Mouse (Mus musculus) thymus, postnatal 36 days (tissue): ENCODE results near the gene Qk.

Experiments used
- DNase-seq, 2 experiments: peaks; one replicate each; pipeline ENCODE4 v3.0.0; 2022; ENCODE audit warnings: mixed read lengths in 2 of 2

Qk gene

DNA sequence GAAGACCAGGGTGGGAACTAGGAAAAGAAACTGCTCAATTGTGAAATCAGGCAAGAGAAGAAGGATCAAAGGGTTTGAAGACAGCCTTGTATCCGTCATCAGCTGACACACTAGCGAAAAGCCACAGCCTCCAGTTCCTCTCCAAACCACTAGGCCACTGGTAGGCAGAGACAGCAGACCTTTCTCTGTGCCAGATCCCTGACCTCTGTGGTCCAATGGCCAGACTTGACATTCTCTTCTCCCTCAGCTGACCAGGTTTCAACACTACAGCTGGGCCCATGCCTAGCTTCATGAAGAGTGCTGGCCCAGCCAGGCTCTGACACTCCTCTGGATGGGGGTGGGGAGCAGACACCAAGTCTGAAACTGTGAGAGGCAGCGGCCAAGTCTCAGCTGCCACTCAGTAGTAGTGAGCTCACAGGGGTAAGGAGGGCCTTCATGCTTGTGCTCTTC, 7.0 kb upstream of the Qk start:
- peak; percentile 16 to 31 for DNase-seq

DNA sequence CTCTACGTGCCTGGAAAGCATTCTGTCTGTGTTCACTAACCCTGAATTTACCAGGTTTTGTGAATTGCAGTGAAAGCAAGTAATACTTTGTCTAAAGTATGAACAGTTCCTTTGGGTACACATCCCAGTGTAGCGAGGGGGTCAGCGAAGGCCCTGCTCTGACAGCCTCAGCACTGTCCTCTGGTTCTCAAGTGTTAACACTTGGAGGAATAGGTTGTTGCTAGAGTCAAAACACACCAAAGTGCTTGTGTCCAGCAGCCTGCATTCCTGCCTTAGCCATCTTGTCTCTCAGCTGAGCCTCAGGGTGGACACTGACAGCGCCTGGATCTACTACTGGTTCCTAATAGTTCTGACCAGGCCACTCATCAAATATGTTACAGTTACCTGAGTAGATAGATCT, 6.3 kb upstream of the Qk start:
- no peak for DNase-seq

DNA sequence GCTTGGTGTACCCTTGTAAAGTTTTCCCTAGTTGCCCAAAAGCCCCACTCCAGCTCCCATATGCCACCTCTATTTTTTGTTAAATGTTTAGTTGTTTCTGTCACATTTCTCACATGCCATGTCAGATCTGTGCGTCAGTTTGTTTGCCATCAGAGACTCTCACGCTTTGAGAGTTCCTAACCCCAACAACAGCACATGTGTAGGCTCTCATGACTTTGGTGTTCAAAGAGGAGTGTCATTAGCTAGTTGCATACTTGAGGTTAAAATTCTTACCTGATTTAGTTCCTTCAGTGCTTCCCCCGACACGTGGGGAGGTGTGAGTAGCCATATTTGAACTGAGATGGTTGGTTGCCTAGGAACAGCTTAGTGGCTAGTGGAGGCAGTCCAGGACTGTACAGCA, 2.1 kb upstream of the Qk start:
- DNase-seq, result no peak

DNA sequence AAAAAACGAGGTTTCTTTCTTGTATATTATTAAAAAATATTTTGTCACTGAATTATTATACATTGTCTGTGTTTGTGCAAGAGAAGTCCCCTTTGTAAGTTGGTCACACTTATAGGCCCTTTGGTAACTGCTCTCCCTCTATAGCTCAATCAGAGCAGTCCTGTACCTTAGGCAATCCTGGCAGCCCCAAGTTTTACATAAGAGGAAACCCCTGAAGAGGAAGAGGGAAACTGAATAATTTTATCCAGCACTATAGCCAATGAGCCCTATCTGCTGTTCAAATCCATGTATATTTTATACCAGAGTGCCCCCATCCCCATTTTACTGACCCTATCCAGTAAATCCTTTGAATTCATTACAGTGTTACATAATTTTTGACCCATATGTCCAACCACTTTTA, 1.4 kb upstream of the Qk start:
- no peak for DNase-seq

DNA sequence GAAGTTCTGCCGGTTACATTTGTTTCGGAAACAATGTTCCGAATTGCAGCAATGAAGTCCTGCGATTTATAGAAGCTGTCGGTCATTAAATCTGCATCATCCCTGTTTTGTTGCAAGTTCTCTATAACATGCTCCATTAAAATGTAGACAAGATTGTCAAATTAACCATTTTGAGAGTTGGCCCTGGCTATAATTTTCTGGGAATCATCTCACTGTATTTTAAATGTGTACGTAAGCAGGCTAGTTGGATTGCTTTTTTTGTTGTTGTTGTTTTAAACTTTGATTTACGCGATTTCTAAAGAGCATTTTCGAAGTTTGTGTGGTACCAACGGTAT, 769 bp upstream of the Qk start:
- no peak for DNase-seq

DNA sequence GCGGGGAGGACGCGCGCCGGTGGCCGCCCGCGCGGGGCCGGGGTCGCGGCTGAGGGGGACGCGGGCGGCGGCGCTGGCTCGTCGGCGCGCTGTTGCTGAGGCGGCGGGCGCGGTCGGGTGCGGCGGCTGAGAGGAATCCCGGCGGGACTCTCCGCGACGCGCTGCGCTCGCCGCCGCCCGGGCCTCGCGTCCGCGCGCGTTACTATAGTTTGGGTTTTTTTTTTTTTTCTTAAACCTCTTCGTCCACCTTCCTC, 296 bp downstream of the Qk start:
- DNase-seq, result no peak

GRCm38 (mm10) chr17:10318561-10319430, 858 bp downstream of the Qk start:
- DNase-seq, result peak; percentile 69 to 84

DNA sequence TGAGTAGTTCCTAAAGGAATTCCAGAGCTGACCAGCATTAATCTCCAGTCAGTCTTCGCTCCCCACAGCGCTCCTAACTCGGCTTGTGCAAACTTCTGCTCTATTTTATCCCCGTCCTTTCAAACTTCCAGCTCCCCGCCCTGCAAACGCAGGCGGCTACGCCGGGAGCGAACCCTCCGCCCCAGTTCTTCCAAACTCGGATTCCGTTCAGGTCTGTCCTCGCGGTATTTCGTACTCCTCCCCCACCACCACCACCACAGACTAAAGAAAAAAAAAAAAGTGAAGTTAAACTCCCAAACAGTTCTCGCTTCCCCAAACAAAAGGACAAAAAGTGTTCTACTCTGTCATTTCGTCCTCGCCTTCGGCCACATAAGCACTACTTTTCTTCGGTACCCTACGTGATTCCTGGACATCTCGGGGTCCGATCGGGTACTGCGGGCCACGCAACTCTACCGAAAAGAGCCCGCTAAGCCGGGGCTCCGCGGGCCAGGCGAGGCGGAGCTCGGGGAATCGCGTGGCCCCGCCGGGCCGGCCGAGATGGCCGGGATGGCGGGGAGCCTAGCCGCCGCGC, 1.6 kb downstream of the Qk start:
- peak; percentile 50 to 55 for DNase-seq

DNA sequence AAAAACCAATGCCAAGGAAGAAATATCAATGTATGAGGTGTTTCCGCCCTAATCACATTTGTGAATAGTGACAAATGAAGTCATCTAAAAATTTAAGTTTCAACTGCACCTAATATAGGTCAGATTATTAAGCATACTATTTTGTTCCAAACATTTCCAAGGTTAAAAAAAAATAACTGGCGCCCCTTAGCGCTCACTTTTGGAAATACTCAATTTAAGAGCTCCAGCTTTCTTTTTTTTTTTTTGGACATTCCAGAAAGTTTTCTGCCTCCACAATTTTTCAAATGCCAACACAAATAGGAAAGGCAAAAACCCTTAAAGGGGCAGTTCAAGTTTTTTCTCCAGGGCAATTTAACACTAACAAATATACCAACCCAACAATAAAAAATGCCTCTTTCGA, 2.5 kb downstream of the Qk start:
- no peak for DNase-seq

DNA sequence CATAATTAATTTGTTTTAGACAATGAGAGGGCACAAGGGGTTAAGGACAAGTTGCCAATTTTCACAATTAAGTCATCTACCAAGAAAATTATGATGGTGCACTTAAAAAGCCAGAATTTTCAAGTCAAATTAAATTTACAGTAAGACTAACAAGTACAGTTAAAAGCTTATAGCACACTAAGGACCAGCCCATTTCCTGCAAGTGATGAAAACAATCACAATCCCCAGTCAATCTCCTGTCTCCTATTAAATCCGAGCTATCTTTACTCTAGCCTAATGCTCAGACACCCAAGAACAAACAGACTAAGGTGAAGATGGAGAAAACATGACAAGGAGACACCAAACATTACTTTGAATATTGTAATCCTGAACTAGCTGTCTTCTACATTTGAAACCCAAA, 3.2 kb downstream of the Qk start:
- no peak for DNase-seq

DNA sequence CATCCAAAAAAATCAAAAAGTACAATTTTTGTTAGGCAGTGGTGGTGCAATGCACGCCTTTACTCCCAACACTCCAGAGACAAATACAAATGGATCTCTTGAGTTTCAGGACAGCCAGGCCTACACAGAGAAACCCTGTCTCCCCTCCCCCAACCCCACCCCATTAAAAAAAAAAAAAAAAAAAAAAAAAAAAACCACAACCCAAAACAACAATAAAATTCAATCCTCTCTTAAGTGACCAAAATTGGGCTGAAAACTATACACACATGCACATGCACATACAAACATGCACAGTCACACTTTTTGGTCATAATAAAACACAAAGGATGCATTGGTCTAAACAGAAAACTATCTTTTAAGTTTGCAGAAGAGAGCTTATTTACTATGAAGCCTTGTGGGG, 9.6 kb downstream of the Qk start:
- no peak for DNase-seq

DNA sequence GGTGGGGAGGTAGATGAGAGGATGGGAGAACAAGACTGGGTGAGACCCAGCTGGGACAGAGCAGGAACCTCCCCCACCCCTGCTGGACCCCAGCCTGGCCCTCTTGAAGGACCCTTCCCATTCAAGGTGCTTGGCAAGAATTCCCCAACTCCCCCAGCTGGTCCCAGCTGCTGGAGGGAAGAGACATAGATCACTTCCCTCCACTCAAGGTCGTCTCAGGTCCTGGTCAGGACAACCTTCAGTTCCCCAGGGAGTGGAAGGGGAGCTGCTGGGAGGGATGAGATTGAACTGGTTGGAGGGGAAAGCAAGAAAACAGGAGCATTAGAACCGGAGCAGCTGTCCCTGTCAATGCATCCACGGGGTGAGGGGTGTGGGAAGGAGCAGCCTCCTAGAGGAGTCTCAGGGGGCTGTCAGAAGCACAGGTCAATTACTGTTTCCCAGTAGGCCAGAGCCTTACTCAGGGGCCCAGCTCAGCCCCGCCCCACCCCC, 10.5 kb downstream of the Qk start:
- DNase-seq, result no peak

DNA sequence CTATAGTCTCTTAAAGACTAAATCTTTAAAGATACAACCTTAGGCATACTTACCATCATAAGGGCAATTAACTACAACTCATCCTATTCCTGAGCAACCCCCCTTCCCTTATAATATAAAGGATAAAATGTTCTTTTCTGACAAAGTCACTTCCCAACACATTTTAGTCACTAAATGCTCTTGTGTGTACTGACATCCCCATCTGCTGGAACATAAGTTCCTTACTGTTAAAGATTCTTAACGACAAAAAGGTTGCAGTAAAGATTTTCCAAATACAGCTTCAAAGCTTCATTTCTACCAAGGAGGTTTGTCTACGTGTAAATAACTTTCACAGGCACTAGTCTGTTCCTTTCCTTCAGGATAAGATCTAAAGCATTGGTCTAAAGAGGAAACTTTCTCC, 13.2 kb downstream of the Qk start:
- DNase-seq, result no peak

GRCm38 (mm10) chr17:10304001-10304400, 15.7 kb downstream of the Qk start:
- DNase-seq, result no peak

GRCm38 (mm10) chr17:10300968-10301795, 18.5 kb downstream of the Qk start:
- DNase-seq, result no peak

GRCm38 (mm10) chr17:10299396-10299795, 20.3 kb downstream of the Qk start:
- no peak for DNase-seq

- DNase-seq, result no peak
These were observed 27.1 kb downstream of the Qk start for GRCm38 (mm10) chr17:10292520-10292919.

DNA sequence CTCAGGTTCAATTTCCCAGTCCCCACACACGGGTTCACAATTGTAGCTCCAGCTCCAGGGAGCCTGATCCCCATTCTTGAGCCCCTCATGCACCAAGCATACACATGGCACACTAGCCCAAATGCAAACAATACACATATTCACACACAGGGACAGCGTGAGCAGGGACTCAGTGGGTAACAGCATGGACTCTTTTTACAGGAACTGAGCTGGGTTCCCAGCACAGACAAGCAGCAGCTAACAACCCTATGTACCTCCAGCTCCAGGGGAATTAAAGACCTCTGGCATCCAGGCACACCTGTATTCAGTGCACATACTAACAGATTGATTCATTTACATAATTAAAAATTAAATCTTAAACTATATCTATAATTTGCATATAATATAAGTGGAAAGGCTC, 34.9 kb downstream of the Qk start:
- no peak for DNase-seq

- no peak for DNase-seq
These were observed 40.1 kb downstream of the Qk start for GRCm38 (mm10) chr17:10279532-10279931.

DNA sequence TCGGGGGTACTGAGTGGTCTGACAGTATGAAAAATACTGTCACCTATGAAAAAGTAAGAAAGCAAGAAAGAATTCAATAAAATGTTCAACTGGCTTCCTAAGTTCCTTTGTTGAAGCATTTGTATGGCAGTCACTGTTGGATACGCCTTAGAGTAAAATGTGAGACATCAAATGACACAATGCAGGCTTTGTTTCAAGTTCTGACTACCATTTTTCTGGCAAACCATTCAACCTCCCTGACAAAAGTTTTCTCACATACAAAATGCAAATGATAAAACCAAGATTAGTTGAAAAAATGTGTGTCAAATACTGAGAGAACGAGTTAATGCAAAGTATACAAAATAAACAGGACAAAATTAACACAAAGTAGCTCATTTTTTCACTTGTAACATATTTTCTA, 50.1 kb downstream of the Qk start:
- no peak for DNase-seq

DNA sequence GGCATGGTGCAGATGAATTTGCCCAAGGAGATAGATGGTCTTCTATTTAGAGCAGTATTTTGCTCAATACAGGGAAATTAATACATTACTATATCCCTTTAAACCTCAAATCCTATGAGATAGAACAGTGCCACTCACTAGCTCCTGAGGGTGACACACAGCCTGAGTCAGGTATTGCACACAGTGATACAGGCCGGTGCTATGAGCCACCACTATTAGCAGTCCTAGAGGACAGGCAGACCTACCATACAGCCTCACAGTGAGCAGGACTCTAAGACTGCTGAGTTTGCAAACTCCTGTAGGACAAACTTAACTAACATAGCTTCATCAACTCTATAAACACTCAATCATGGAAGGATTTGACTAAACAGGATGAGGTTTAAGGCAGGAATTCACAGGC, 51.2 kb downstream of the Qk start:
- DNase-seq, result no peak

DNA sequence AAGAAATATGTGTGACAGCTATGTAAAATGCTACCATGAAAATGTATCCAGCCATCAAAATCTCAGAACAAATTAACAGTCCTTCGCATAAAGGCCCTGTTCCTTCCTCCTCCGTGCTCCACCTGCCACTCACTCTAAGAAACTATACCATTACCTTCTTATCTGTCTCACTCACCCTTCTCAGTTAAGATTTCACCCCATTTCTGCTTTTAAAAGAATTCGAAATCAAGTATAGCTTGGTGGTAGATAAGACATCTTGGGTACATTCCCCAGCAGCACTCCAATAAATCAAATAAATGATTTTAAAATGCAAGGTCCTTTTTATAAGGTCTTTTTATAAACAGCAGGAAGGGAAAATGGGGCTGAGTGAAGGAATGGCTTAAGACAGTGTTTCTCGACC, 53.4 kb downstream of the Qk start:
- DNase-seq, result no peak

DNA sequence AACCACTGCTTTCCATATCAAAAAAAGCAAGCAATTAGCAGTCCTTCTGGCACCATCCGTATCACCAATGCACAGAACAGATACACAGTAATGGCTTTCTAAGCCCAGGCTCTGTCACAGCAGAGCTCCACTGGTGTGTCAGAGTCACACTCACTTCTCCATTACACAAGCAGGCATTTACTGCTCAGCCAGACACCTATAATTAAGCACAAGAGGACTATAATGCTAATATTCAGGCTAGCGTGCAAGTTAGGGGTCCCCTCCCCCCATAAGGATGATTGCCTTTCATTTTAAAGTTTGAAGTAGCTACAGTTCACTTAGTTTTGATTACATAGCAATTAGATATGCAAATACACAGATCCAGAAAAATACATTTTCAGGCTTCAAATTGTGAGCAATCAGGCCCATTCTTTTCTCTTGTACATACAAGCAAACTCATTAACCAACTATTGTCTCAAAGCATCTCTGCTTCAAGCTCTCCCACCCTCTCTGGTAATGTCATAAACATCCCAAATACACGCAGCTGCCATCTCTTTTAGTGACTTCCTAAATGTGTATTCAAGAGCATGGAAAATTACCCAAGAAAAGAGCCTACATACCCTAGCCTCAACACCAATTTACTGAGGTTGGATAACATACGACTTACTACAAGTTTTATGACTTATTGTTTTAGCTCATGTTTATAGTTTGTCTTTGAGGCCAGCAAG, 68.2 kb downstream of the Qk start:
- DNase-seq, result no peak
